In the genomic region with DNA sequence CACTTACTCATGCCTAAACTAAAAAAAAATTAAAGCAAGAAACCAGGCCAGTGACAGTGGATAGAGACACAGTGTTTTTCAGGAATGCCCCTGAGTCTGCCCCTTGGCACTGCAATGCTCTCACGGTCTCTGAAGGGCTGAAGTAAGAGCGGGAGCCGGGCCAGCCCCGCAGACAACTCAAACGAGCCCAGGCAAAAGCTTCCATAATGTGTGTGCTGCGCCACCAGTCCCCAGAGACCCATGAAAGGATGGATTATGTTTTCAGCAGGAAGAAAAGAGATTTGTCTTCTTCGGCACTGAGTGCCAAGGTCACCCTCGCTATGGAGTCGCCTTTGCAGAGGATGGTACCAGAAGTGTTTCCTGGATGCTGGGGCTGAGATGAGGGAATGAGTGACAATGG, we compare ENCODE assay signal across 16 mouse cellular contexts.
"Had no signal": no experiment of that assay in that cellular context is flagged by ENCODE, and none has a peak within 500 bp of the region (broad histone marks: within the 10 kb centered on the region; RNA-seq: fewer than 3 reads in every experiment).

No protein-coding gene starts in this region.

- H3K9me3 ChIP-seq: limb, embryonic 15.5 days; midbrain, embryonic 12.5 days; neural tube, embryonic 12.5 days had no signal

- DNase-seq: kidney, adult 11 months; kidney, adult 9 months; kidney, postnatal 36 days; layer of hippocampus, postnatal 36 days; lung, embryonic 14.5 days; lung, postnatal 10 days; lung, postnatal 4 days; thymus, adult 18-20 months; thymus, postnatal 14 days had no signal

- ATAC-seq: liver, embryonic 12.5 days had no signal

- H3K4me2 ChIP-seq: limb, embryonic 15.5 days; liver, embryonic 12.5 days; lung, embryonic 14.5 days; midbrain, embryonic 12.5 days; neural tube, embryonic 12.5 days had no signal

- H3K9ac ChIP-seq: limb, embryonic 15.5 days; liver, embryonic 12.5 days; lung, embryonic 14.5 days; midbrain, embryonic 12.5 days; neural tube, embryonic 12.5 days had no signal

- H3K4me1 ChIP-seq: limb, embryonic 15.5 days; liver, embryonic 12.5 days; megakaryocyte, embryonic 14.5 days; midbrain, embryonic 12.5 days had no signal

- H3K27ac ChIP-seq: kidney, postnatal 0 days; limb, embryonic 15.5 days; liver, embryonic 12.5 days; midbrain, embryonic 12.5 days; neural tube, embryonic 12.5 days; stomach, postnatal 0 days had no signal

- H3K27me3 ChIP-seq: limb, embryonic 15.5 days; liver, embryonic 12.5 days; midbrain, embryonic 12.5 days; neural tube, embryonic 12.5 days had no signal

- H3K36me3 ChIP-seq: limb, embryonic 15.5 days; liver, embryonic 12.5 days; midbrain, embryonic 12.5 days; neural tube, embryonic 12.5 days had no signal

- H3K4me3 ChIP-seq: limb, embryonic 15.5 days; liver, embryonic 12.5 days; megakaryocyte, embryonic 14.5 days; midbrain, embryonic 12.5 days; neural tube, embryonic 12.5 days had no signal
